Comparison of ENCODE assay signal across 11 mouse cellular contexts in genomic region chr10:22781466-22781865, GRCm38 (mm10). TPM values are rescaled to one million over a fixed set of nuclear protein-coding genes. Genes with fewer than 3 reads are reported as not detected.
DNase-seq lines count a peak whose midpoint lies in the region; ATAC-seq and TF ChIP-seq lines count a peak whose summit lies in the region.
"Had no signal": no experiment of that assay in that cellular context is flagged by ENCODE, and none has a peak within 500 bp of the region (broad histone marks: within the 10 kb centered on the region; RNA-seq: fewer than 3 reads in every experiment).

No protein-coding gene starts in this region.

- WGBS in heart, embryonic 11.5 days (ENCODE audit: insufficient replicate concordance) = 30% methylated on average over 4 of the region's 4 CpGs
- WGBS in liver, postnatal 0 days (ENCODE audit: insufficient replicate concordance) = 24% methylated on average over 4 of the region's 4 CpGs
- WGBS in forebrain, embryonic 16.5 days = 47% methylated on average over 4 of the region's 4 CpGs

- no peaks in the 10 kb centered on the region for H3K27me3 ChIP-seq in heart, embryonic 11.5 days (ENCODE audit: control insufficient read depth, insufficient read depth, low read length)
- no peaks in the 10 kb centered on the region for H3K27me3 ChIP-seq in liver, postnatal 0 days (ENCODE audit: insufficient read depth, low read length)
- no peaks in the 10 kb centered on the region for H3K27me3 ChIP-seq in forebrain, embryonic 16.5 days (replicated peaks; ENCODE audit: control insufficient read depth, insufficient read depth, low read length)
- H3K27me3 ChIP-seq: embryonic facial prominence, embryonic 15.5 days; neural tube, embryonic 12.5 days had no signal

- no peak overlapping the region for H3K9ac ChIP-seq in heart, embryonic 11.5 days (ENCODE audit: low read depth, low read length)
- no peak overlapping the region for H3K9ac ChIP-seq in liver, postnatal 0 days (replicated peaks)
- H3K9ac ChIP-seq in forebrain, embryonic 16.5 days (replicated peaks; ENCODE audit: low read depth, low read length) = no peak overlapping the region
- H3K9ac ChIP-seq: embryonic facial prominence, embryonic 15.5 days; limb, embryonic 15.5 days; neural tube, embryonic 12.5 days had no signal

- no peaks in the 10 kb centered on the region for H3K36me3 ChIP-seq in heart, embryonic 11.5 days (ENCODE audit: control insufficient read depth, insufficient read depth, low read length)
- no peaks in the 10 kb centered on the region for H3K36me3 ChIP-seq in liver, postnatal 0 days (replicated peaks; ENCODE audit: insufficient read depth, low read length)
- no peaks in the 10 kb centered on the region for H3K36me3 ChIP-seq in forebrain, embryonic 16.5 days (ENCODE audit: control insufficient read depth, insufficient read depth)
- H3K36me3 ChIP-seq: embryonic facial prominence, embryonic 15.5 days; limb, embryonic 15.5 days; neural tube, embryonic 12.5 days had no signal

- ATAC-seq in heart, embryonic 11.5 days (replicated peaks; ENCODE audit: insufficient number of reproducible peaks, low FRiP score, low TSS enrichment) = no peak
- ATAC-seq in liver, postnatal 0 days = no peak
- no peak for ATAC-seq in forebrain, embryonic 16.5 days

- no peak overlapping the region for H3K4me2 ChIP-seq in heart, embryonic 11.5 days
- H3K4me2 ChIP-seq in liver, postnatal 0 days (ENCODE audit: low read depth, low read length) = no peak overlapping the region
- no peak overlapping the region for H3K4me2 ChIP-seq in forebrain, embryonic 16.5 days (ENCODE audit: low read length)
- H3K4me2 ChIP-seq: embryonic facial prominence, embryonic 15.5 days; limb, embryonic 15.5 days; neural tube, embryonic 12.5 days had no signal

- TF ChIP-seq CTCF in liver, postnatal 0 days (IDR thresholded peaks at IDR 0.05; ENCODE audit: low read depth) = peak; percentile 47

- no peak overlapping the region for H3K4me3 ChIP-seq in heart, embryonic 11.5 days (ENCODE audit: low read depth, low read length)
- no peak overlapping the region for H3K4me3 ChIP-seq in liver, postnatal 0 days (ENCODE audit: low read depth, low read length)
- no peak overlapping the region for H3K4me3 ChIP-seq in forebrain, embryonic 16.5 days (replicated peaks; ENCODE audit: low read length)
- H3K4me3 ChIP-seq: embryonic facial prominence, embryonic 15.5 days; limb, embryonic 15.5 days; neural tube, embryonic 12.5 days had no signal

- DNase-seq in heart, postnatal 4 days = peak; percentile 20
- peak; percentile 50 for DNase-seq in A20 (ENCODE audit: low read depth, low spot score)
- DNase-seq in ZHBTc4 (ENCODE audit: low read depth, low spot score) = peak; percentile 26
- DNase-seq in liver, postnatal 0 days = peak; percentile 19
- no peak for DNase-seq in right cerebral cortex, postnatal 25 days
- DNase-seq in cerebellum, adult 9-11 months = no peak

- no peaks in the 10 kb centered on the region for H3K9me3 ChIP-seq in heart, embryonic 11.5 days (replicated peaks; ENCODE audit: control insufficient read depth, low read length)
- no peaks in the 10 kb centered on the region for H3K9me3 ChIP-seq in liver, postnatal 0 days (ENCODE audit: low read length)
- H3K9me3 ChIP-seq in forebrain, embryonic 16.5 days (ENCODE audit: control insufficient read depth, low read length) = no peaks in the 10 kb centered on the region
- H3K9me3 ChIP-seq: embryonic facial prominence, embryonic 15.5 days; limb, embryonic 15.5 days; neural tube, embryonic 12.5 days had no signal

- H3K4me1 ChIP-seq in heart, embryonic 11.5 days (ENCODE audit: control insufficient read depth, insufficient read depth, low read length) = no peaks in the 10 kb centered on the region
- no peaks in the 10 kb centered on the region for H3K4me1 ChIP-seq in liver, postnatal 0 days (ENCODE audit: insufficient read depth)
- H3K4me1 ChIP-seq in forebrain, embryonic 16.5 days (replicated peaks; ENCODE audit: control insufficient read depth, insufficient read depth, low read length) = no peaks in the 10 kb centered on the region
- H3K4me1 ChIP-seq: embryonic facial prominence, embryonic 15.5 days; limb, embryonic 15.5 days; neural tube, embryonic 12.5 days had no signal

- H3K27ac ChIP-seq in heart, embryonic 11.5 days (ENCODE audit: low read depth, low read length) = no peak overlapping the region
- H3K27ac ChIP-seq in liver, postnatal 0 days (ENCODE audit: low read depth) = no peak overlapping the region
- H3K27ac ChIP-seq in forebrain, embryonic 16.5 days (ENCODE audit: low read length) = no peak overlapping the region
- H3K27ac ChIP-seq: embryonic facial prominence, embryonic 15.5 days; limb, embryonic 15.5 days; neural tube, embryonic 12.5 days had no signal

- no peak for TF ChIP-seq EP300 in liver, postnatal 0 days (IDR thresholded peaks at IDR 0.05; ENCODE audit: low read depth)

RNA-seq across cellular contexts. Expression of gene Tcf21, which starts 38.5 kb away (rescaled TPM):
- 10 to 100 TPM; 38.6 to 44.5 TPM for total RNA-seq in heart, postnatal 4 days (2021)
- polyA plus RNA-seq in heart, embryonic 11.5 days (2014; fragmentation: Nextera tagmentation; extraction: Ambion mirVana) = 81.8 and 84.8 TPM in 2 replicates
- polyA plus RNA-seq in liver, postnatal 0 days (2015; fragmentation: Nextera tagmentation; extraction: Ambion mirVana) = 12.9 and 13.9 TPM in 2 replicates
- polyA plus RNA-seq in forebrain, embryonic 16.5 days (2015; fragmentation: Nextera tagmentation; extraction: Ambion mirVana) = 0.22 and 0.71 TPM in 2 replicates

RNA-seq across cellular contexts. Expression of gene Tbpl1, which starts 49.7 kb away (rescaled TPM):
- total RNA-seq in heart, postnatal 4 days (2021) = 10 to 100 TPM; 28.8 to 31.7 TPM
- polyA plus RNA-seq in heart, embryonic 11.5 days (2014; fragmentation: Nextera tagmentation; extraction: Ambion mirVana) = 57.8 and 59.9 TPM in 2 replicates
- polyA plus RNA-seq in liver, postnatal 0 days (2015; fragmentation: Nextera tagmentation; extraction: Ambion mirVana) = 17.4 and 19.4 TPM in 2 replicates
- 110 and 114 TPM in 2 replicates for polyA plus RNA-seq in forebrain, embryonic 16.5 days (2015; fragmentation: Nextera tagmentation; extraction: Ambion mirVana)

Comparison
In these comparisons a context has a peak if more than half of its experiments do, and no peak if none do; other contexts are left out.
1. DNase-seq: peak in heart, postnatal 4 days (single experiment), A20 (single experiment), ZHBTc4 (single experiment) and liver, postnatal 0 days (single experiment); none in right cerebral cortex, postnatal 25 days (single experiment) and cerebellum, adult 9-11 months (single experiment).